Mouse (Mus musculus) liver, embryonic 15.5 days (tissue): ENCODE data around the gene Phf8. TPM values are rescaled to one million over a fixed set of nuclear protein-coding genes. Genes with fewer than 3 reads are reported as not detected.

Source experiments
- ATAC-seq: fragments of 200-750 bp; cut with Nextera tagmentation; 2 replicates; pipeline ENCODE4 v1.8.0; 2017; ENCODE audit warnings: moderate number of reproducible peaks, mild to moderate bottlenecking, moderate library complexity; ENCODE audit not compliant: insufficient read depth
- H3K27ac ChIP-seq: fragments of 300-500 bp; sonication (generic); replicated peaks from 2 replicates; pipeline ENCODE4 v1.5.1; 2015; ENCODE audit warnings: mild to moderate bottlenecking, inconsistent platforms
- H3K27me3 ChIP-seq: fragments of 300-500 bp; sonication (generic); 2 replicates; pipeline ENCODE4 v1.6.1; 2015; ENCODE audit warnings: mild to moderate bottlenecking, inconsistent platforms
- H3K36me3 ChIP-seq: fragments of 300-500 bp; sonication (generic); replicated peaks from 2 replicates; pipeline ENCODE4 v1.6.1; 2015; ENCODE audit warnings: moderate library complexity, mild to moderate bottlenecking, inconsistent platforms
- H3K4me1 ChIP-seq: fragments of 300-500 bp; sonication (generic); replicated peaks from 2 replicates; pipeline ENCODE4 v1.6.1; 2015; ENCODE audit warnings: inconsistent platforms
- H3K4me2 ChIP-seq: fragments of 300-500 bp; sonication (generic); 2 replicates; pipeline ENCODE4 v1.6.1; 2015; ENCODE audit warnings: moderate library complexity, mild to moderate bottlenecking, inconsistent platforms
- H3K4me3 ChIP-seq: fragments of 300-500 bp; sonication (generic); replicated peaks from 2 replicates; pipeline ENCODE4 v1.5.1; 2015; ENCODE audit warnings: mild to moderate bottlenecking, inconsistent platforms
- H3K9ac ChIP-seq: fragments of 300-500 bp; sonication (generic); 2 replicates; pipeline ENCODE4 v1.6.1; 2015; ENCODE audit warnings: moderate library complexity, mild to moderate bottlenecking, inconsistent platforms
- H3K9me3 ChIP-seq: fragments of 300-500 bp; sonication (generic); replicated peaks from 2 replicates; pipeline ENCODE4 v1.6.1; 2016; ENCODE audit warnings: inconsistent platforms
- WGBS: fragments of 180-500 bp; shearing (Covaris S2); methylation state at CpG from one replicate; pipeline ENCODE4 v1.1.7; 2015; ENCODE audit warnings: mixed read lengths; ENCODE audit not compliant: insufficient replicate concordance; 5-methylcytosine and 5-hydroxymethylcytosine counted together
- polyA plus RNA-seq: library from polyadenylated mRNA; unstranded; fragments of >200 nt; fragmentation: Nextera tagmentation; extraction: Ambion mirVana; gene quantifications from 2 replicates; pipeline ENCODE4 v1.2.1, GENCODE M21; 2015

Gene Phf8
- polyA plus RNA-seq, 1 experiment from 2014 or later = 7.0 TPM

DNA sequence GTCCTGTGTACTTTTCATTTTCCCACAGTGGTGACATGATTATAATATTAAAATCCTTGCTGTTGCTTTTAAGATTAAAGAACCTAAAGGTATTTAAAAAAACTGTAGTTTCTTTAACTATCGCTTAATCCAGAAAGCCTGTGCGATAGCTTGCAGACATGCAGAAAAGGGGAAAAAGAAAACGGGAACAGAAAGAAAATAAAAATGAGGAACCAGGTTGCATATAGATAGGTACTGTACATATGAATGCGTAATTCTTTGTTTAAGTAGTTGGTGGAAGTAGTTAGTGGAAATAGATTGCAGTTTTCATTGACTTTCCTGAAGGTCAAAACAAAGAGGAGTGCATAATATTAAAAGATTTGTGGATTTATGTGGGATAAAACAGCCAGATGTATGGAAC is 32.9 kb downstream of the Phf8 start:
- H3K36me3 ChIP-seq = 0 out of 2 replicates have a peak, but pooled peaks cover 8% of the 10 kb centered on the region
- ATAC-seq = no peak
- no peaks in the 10 kb centered on the region for H3K4me1 ChIP-seq
- 70% methylated on average over 4 of the region's 4 CpGs for WGBS
- H3K4me3 ChIP-seq = no peak overlapping the region
- no peaks in the 10 kb centered on the region; the same call in 1 of the 2 replicates for H3K27me3 ChIP-seq
- no peak overlapping the region for H3K27ac ChIP-seq
- H3K4me2 ChIP-seq = no peak overlapping the region
- H3K9me3 ChIP-seq = no peaks in the 10 kb centered on the region
- H3K9ac ChIP-seq = no peak overlapping the region

DNA sequence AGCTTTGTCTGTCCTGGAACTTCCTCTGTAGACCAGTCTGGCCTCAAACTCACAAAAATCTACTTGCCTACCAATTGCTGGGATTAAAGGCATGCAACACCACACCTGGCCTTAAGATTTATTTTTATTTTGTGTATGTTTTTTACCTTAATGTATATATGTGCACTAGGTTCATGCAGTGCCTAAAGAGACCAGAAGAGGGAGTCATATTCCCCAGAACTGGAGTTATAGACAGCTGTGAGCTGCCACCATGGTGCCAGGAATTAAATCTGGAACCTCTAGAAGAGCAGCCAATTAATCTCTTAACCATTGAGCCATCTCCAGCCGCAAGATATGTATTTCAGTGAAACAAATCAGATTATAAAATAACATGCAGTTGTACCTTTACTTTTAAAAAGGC is 54.7 kb downstream of the Phf8 start:
- no peak overlapping the region for H3K4me3 ChIP-seq
- H3K36me3 ChIP-seq = peaks cover 11% of the 10 kb centered on the region
- no peak for ATAC-seq
- no peak overlapping the region for H3K4me2 ChIP-seq
- no peaks in the 10 kb centered on the region for H3K9me3 ChIP-seq
- H3K4me1 ChIP-seq = no peaks in the 10 kb centered on the region
- WGBS = 82% methylated on average over 1 of the region's 1 CpGs
- no peak overlapping the region for H3K27ac ChIP-seq
- no peaks in the 10 kb centered on the region for H3K27me3 ChIP-seq
- H3K9ac ChIP-seq = no peak overlapping the region

GRCm38 (mm10) chrX:151643386-151643785 is 122.9 kb downstream of the Phf8 start:
- Histone ChIP-seq H3K4me3 (no peak overlapping the region), H3K4me2 (no peak overlapping the region), H3K4me1 (no peaks in the 10 kb centered on the region), H3K27me3 (no peaks in the 10 kb centered on the region), H3K27ac (no peak overlapping the region), H3K36me3 (no peaks in the 10 kb centered on the region), H3K9me3 (no peaks in the 10 kb centered on the region), H3K9ac (no peak overlapping the region)
- 42% methylated on average over 2 of the region's 2 CpGs for WGBS
- no peak for ATAC-seq

DNA sequence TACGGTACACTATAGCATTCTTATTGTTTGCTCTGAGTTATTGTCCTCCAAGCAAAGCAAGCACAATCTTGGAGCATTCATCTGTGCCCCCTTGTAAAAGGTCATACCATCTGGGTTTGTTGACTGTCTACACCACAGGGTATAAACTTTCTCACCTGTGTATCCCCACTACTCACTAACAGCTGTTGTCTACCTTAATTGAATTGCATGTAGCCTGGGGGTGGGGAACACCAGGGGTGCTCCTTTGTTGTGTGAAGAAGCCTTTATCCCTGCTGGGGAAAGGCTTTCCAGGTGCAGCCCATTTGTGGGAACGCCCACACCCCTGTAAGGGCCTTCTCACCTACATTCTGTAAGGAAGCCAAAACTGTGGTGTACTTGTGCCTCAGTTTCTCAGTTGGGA is 133.3 kb downstream of the Phf8 start:
- Histone ChIP-seq H3K4me3 (no peak overlapping the region), H3K4me2 (no peak overlapping the region), H3K4me1 (no peaks in the 10 kb centered on the region), H3K27me3 (no peaks in the 10 kb centered on the region), H3K36me3 (no peaks in the 10 kb centered on the region), H3K27ac (no peak overlapping the region), H3K9me3 (no peaks in the 10 kb centered on the region), H3K9ac (no peak overlapping the region)
- no peak for ATAC-seq
- 66% methylated on average over 2 of the region's 2 CpGs for WGBS

- Histone ChIP-seq H3K4me2 (no peak overlapping the region), H3K9me3 (no peaks in the 10 kb centered on the region), H3K27me3 (no peaks in the 10 kb centered on the region), H3K4me1 (no peaks in the 10 kb centered on the region), H3K9ac (no peak overlapping the region), H3K36me3 (no peaks in the 10 kb centered on the region), H3K27ac (no peak overlapping the region), H3K4me3 (no peak overlapping the region)
- 62% methylated on average over 5 of the region's 5 CpGs for WGBS
- no peak for ATAC-seq
Measured at GRCm38 (mm10) chrX:151674492-151675171, 154.2 kb downstream of the Phf8 start.

Other genes starting within 250 kb of the Phf8 start
- 0.66 and 0.73 TPM in 2 replicates for gene Fam120c, start 176.5 kb upstream of the Phf8 start, polyA plus RNA-seq